Mouse (Mus musculus) thymus, postnatal 10 days (tissue): Measurements from ENCODE around the gene Trim14.

ENCODE experiments used
- DNase-seq, 2 experiments: peaks; one replicate each; pipeline ENCODE4 v3.0.0; 2021; ENCODE audit warnings: low spot score in 2 of 2

Trim14 gene

DNA sequence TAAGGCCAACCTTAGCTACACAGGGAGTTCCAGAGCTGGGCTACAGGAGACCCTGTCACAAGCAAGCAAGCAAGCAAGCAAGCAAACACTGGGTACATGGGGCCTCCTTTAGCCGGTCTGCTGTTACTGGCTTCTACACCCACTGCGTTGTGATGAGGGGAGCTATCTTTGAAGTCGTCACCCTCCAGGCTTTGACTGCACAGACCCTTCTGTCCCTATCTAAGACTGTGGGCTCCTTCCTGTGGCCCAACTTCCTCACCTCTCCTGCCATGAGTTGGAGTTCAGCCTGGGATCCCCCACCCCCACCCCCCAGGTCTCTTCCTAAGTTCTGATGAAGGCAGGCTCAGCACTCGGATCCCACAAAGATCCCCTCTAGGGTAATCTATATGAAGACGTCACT is 26.1 kb upstream of the Trim14 start:
- no peak for DNase-seq

DNA sequence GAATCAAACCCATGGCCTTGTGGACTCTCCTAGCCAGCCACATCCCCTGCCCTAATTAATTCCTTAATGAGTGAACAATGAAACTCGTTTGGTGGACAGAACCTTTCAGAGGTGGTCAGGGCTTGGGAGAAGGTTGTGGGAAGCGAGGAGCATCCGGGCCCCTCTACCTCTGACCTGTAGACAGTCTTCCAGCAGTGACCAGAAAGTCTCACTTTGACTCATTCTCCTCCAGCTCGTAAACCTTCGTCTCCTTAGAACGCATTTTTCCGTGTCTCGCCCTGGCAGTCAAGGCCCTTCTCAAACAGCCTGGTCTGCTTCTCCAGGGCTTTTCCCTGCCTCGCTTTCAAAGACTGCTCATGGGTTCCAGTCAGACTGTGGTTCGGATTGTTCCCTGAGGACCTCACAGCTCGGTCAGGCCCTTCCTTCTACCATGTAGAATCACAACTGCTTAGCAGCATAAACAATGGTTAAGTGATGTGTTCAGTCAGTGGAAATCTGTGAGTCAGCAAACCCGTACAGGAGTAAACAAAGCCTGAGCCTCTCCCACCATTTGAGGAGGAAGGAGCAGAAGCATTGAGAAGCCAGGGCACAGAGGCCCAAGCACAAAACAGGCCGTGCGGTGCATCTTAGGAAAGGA is 24.2 kb upstream of the Trim14 start:
- no peak for DNase-seq

DNA sequence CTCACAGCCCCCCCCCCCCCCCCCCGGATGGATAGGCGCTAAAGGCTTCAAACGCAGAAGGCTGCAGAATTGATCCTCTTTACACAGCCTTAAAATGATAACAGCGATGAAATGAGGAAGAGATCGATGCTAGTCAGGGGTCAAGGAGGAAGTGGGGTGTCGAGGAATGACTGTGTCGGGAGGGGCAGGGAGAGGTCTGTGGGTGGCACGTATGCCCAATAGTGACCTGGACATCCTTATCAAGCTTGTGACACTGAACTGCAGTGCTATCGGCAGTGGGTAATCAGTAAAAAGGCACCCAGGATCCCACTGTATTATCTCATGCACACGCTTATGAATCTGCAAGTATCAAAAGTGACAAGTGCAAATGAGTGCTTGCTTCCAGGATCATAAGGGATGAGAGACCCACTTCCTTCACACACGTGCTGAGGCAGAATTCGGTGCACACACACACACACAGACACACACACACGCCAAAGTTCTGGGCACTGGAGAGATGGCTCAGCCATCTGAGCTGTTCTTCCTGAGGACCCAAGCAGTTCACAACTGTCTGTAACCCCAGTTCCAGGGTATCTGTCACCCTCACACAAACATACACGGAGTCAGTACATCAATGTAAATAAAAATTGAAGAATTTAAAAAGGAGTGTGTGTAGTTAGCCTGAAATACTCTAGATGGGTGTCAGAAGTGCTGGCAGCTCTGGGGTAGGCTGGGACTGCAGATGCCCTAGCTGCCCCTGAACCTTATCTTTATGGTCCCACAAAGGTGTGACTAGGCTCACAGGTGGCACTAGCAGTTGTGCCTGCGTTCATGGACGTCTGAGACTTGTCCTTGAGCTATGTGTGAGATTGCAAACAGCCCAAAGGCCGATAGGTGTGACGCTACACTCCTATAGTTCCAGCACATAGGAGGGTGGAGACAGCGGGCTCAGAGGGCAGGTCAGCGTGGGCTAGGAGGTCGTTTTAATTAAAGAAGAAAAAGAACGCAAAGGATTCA is 23.0 kb upstream of the Trim14 start:
- DNase-seq = no peak

DNA sequence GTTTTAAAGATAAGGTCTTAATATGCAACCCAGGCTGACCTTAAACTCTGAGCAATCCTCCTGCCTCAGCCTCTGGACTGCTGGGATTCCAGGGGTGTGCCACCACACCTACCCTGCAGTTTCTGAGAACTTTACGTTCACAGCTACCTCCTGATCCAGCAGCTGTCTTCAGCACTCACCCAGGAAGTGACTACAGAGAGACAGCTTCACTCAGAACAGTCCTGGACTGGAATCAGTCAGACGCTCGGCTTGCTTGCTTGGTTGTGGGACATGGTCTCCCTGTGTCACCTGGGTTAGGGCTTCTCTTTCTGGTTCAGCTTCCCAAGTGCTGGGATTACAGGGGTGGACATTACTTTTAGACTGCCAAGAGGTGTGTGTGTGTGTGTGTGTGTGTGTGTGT is 21.0 kb upstream of the Trim14 start:
- no peak for DNase-seq

DNA sequence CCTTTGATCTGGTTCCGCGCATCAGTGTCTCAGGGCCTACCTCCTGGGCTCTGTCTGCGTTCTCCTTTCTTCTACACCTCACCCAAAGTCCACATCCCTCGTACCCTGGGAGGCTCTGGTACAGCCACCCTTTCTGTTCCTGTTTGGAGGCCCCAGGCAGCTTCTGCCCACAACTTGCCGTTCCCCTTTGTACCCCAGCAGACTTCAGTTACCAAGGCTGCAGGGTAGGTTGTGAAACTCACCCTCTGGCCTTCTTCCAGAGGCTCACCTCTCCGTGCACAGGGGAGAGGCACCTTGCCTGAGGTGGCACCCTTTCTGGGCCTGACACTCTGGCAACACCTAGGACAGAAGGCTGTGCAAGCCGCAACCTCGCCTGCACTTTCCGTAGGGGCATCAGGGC is 19.8 kb upstream of the Trim14 start:
- no peak for DNase-seq

DNA sequence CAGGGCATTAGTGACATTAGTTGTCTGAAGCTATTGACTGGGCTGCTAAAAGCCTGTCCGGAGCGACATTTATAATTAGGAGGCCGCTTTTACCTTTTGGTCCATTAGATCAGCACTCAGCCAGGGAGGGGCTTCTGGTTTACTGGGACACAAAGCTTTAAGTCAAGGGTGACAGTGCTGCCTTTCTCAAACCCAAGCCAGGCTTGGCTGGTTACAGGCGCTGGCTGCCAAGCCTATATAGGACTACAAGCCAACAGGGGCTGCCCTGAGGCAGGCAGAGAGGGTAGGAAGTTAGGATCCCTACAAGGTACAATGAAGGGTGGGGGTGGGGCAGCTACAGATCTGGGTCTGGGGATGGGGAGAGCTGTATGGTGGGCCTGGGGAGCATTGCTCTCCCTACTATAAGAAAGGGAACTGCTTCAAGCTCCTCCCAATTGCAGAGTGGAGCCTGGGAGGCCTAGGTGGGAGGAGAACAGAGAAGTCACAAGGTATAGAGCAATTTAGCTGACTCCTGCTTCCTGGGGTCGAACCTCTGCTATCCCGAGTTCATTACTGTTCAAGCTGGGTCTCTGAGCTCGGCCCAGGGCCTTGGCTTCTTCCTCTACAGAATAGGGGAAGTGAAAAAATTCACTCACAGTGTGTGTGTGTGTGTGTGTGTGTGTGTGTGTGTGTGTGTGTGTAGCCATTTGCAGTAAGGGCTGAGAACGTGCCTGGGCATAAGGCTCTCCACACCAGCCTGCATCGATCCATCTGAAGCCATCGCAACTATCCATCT is 18.5 kb upstream of the Trim14 start:
- DNase-seq = no peak

DNA sequence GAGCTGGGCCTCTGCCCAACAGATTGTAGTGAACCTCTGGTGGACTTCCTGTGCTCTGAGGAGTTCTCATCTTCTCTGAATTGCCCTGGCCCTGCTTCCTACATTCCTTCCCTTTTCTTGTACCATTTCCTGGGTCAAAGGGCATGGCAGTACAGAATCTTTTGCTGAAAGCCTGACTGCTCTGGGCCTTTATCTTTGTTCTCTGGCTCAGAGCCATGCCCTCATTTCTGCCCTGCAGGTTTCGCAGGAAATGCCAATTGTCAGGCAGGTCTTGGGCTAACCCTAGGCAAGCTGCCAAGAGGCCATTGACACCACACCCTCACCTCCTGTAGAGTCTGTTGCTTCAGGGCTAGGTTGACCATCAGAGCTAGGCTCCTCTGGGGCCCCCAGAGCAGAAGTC is 17.9 kb upstream of the Trim14 start:
- DNase-seq = no peak

DNA sequence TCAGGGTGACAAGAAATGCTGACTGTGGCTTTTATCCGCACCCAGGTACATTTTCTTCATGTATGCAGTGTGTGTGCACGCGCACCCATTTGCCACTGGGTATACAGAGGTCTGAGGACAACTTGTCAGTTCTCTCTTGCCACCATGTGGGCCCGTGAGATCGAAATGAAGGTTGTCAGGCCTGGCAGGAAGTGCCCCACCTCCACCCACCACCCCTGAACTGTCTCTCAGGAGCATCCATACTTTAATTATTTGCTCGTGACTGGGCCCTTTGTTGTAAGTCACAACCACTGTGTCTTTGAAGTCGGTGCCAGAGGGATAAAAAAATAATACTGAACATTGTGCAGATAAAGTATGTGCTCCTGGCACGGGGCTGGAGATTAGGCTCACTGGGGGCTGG is 14.5 kb upstream of the Trim14 start:
- DNase-seq = no peak

DNA sequence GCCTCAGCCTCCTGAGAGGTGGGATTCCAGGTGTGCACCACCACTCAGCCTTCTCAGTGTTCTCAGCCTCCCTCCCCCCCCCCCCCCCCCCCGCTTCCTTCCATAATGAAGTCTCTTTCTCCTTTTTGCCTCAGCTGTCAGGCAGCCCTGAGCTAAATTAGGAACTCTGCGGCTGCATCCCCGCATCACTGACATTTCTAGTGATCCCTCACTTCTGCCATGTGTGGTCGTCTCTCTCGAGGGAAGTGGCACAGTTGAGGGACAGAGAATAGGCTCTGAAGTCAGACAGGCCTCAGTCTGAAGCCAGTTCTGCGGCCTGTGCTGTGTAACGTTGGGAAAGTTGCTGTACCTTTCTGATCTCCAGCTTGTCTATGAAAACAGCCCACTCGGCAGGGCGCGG is 14.0 kb upstream of the Trim14 start:
- no peak for DNase-seq

DNA sequence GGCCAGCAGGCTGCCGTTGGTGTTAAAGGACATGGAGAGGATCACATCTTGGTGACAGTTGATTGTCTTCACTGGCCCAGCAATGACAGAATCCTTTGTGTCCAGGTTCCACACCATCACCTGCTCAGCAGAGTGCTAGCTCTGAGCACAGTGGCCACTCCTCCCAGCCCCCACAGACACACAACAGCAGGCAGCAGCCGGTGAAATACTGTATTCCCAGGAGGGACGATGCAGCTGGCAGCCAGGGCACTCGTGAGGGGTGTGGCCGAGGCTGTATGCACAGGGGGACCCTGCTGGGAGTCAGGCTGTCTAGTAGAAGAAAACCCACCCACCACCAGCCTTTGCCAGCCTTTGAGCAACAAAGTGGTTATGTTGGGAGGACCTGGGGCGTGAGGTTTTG is 10.8 kb upstream of the Trim14 start:
- DNase-seq = no peak

DNA sequence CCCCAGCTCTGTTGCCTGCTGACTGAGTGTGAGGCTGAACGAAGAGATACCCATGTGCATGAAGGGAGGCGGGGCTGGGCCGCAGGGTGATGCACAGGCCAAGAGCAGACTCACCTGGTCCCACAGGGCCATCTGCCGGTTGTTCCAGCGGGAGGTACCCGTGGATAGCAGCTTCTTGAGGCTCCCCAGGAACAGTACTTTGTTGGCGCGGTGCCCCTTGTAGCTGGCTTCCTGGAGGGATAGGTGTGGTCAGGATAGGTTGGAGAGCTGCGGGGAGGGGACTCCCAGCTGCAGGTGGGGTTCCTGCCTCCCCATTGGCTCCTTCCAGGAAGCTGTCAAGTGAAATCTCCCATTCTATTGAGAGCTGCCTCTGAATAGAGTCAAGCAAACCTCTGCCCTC is 9.6 kb upstream of the Trim14 start:
- DNase-seq = no peak

DNA sequence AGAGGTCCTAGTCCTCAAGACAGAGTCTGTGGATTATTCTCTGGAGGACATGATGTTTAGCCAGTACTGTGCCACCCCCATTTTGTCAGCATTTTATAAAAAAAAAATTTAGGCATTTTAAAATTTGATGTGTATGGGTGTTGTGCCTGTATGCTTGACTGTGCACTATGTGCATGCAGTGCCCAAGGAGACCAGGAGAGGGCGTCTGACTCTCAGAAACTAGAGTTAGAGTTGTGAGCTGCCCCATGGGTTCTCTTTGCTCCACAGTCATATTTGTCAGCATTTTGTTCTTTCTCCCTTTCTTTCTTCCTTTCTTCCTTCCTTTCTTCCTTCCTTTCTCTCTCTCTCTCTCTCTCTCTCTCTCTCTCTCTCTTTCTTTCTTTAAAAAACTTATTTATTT is 8.4 kb upstream of the Trim14 start:
- peak in 1 of 2 experiments; percentile 37 for DNase-seq

DNA sequence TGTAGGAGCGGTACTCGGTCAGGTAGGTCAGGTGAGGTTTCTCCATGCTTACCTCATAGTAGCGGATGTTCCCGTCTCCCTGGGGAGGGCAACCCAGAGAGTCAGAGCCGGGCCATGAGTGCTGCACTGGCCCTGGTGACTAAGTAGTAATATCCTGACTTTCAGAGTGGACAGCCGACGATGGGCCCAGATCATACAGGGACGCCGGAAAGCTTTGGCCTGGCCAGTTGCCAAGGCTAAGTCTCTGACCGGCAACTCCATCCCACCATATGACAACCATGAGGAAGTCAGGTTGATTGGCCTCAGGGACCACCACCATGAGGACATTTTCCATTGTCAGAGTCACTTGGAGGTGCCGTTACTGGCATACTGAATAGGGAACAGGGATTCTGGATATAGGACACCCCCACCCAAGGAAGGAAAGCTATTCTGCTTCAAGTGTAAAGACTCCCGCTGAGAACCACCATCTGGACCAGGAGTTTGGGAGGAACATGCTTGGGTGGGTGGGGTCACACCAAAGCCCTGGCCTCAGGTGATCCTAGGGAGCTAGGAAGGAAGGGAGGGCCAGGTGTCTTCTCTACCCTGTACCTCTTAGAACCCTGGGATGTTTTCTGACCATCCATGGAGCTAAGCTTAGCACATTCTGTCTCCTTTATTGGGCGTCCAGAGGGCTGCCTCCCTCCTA is 7.6 kb upstream of the Trim14 start:
- DNase-seq = no peak

DNA sequence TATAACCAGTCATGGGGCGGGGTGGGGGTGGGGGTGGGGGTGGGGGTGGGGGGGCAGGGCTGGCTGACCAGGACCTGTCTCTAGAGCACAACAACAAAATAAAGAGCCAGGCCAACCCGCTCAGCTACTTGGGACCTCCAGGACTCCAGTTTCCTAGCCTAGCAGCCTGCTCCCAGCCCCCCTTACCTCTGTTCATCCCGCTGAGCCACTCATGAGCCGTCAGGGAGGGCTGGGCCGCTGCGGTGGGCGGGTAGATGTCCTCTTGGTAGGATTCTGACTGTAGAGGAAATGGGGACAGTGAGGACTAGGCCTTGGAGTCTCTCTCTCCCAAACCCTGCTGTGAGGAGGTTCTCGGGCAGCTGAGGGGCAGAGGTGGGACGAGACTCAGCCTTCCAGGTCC is 5.8 kb upstream of the Trim14 start:
- no peak for DNase-seq

DNA sequence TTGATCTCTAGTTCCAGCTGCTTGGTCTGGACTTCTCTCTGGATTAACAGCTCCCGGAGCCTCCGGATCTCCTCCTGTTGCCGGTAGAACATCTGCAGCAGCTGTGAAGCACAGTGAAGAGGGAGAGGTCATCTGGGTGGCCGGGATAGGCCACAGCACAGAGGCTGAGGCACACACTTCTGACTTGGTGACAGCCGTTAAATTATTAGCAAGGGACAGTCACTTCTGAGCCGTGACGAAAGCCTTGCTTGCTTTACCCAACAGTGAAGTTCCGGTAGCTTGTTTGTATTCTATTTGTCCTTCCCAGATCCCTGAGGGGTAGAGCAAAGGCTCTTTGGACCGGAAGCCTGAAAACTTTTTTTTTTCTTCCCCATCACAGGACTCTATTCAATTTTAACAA is 3.2 kb upstream of the Trim14 start:
- no peak for DNase-seq

DNA sequence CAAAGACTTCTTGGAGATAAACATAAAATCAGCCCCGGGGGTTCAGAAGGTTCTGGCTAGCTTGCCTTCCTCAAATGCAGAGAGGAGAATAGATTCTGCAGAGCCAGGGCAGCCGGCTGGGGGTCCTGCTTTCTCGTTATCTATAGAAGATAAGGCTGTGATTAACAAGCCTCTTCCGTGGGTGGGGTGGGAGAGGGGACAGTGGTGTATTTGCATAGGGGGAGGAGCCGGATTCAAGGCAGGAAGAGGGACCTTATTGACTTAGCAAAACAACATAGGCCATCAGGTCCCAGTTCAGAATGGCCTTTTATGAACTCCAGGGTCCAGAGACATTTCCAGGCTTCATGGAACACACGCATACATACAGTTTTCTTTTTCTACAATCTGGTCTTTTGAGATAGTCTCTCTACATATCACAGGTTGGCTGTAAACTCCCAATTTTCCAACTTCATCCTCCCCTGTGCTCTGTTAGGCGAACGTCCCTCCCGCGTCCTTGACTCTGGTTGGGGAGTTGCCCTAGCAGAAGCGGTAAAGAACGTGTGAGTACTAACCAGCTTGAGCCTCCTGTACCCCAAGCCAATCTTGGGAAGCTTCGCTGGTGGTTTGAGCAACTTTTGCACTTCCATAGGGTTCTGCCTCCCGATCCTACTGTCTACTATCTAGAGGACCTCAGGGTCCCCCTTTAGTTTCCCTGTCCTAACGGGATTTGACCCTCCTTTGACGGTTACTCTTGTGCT is 679 bp downstream of the Trim14 start:
- DNase-seq = peak; percentile 13 to 38

DNA sequence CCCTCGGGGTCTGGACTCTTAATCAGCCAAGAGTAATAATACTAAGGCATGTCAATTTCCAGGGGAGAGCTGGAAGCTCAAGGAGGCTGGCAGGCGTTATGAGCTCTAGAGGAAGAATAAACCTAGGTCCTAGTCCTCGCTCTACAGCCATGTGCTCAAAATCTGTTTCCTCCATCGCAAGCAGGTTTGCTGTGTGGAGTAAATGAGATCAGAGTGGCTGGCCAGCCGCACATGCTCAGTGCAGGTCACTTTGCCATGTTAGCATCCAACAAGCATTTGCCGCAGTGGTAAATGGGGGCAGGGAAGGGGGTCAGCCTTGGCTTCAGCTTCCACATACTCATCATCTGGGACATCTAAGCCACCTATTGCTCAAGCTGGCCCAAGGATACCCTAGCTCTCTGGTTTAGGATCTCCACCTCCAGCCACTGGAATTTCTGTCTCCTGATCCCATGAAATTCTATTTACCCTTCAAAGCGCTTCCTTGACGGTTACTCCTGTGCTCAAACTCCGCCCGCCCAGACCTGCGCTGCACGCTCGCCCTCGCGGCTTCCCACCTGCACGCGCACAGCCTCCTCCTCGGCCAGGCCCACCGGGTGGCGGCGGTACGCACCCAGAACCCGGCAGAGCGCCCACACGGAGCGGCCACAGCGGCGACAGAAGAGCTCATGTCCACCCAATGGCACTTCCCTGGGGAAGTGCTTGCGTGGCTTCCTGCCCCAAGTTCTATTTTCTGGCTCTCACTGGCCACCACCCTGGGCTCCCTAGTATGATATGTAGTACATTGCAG is 1.8 kb downstream of the Trim14 start:
- peak in 1 of 2 experiments; percentile 31 for DNase-seq

DNA sequence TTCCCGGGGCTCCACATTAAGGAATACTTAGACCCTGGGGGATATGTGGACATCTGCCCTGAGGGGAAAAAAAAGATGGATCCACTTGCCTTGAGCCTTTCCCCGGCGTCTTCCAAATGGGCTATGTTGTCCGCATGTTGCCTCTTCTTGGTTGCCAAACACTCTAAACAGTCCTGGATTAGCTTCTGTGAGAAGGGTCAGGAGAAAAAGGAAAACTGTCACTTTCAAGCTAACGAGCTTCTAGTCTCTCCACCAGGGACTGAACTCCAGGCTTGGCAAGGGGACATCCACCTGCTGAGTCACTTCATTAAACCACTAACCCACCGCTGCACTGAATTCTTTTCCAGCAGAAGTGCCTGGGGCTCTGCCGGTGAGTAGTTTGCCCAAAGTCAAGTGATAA is 3.0 kb downstream of the Trim14 start:
- no peak for DNase-seq

DNA sequence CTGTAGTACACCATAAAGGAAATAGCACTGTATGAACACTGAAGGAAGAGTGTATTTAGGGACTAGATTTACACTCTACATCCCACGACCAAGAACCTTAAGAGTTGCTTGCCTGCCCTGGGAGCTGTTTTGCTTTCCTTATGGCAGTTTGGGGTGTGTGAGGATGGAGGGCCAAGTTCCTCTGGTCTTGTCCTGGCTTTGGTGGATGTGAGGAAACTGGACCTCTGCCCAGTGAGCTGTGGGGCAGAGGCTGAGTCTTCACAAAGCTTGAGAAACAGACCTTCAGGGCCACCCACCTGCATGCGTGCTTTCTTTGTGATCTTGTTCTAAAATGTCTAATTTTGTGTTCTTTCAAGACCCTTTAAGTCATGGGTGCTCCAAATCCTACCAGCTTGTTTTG is 3.4 kb downstream of the Trim14 start:
- DNase-seq = no peak

DNA sequence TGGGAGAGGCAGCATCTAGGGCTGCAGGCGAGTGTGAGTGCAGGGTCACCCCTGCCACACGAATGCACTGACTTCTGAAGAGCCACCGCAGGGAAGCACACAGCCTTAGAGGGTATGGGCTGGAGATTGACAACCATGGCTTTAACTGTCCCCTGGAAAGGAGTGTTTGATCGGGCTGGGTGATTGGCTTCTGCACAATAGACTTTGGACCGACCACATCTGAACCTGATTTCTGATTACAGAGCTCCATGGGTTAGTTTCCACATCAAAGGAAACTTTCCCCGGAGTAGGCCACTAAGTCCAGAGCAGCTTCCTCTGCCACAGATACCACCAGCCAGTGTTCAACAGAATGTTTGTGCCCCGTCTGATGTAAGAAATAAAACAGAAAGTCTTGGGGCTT is 6.2 kb downstream of the Trim14 start:
- DNase-seq = no peak
